Mouse (Mus musculus) adrenal gland, postnatal 14 days (tissue): ENCODE data around the gene Pkmyt1. TPM values are rescaled to one million over a fixed set of nuclear protein-coding genes. Genes with fewer than 3 reads are reported as not detected.

ENCODE experiments used
- DNase-seq: peaks from one replicate; pipeline ENCODE4 v3.0.0; 2021; ENCODE audit warnings: mixed read lengths
- total RNA-seq: library from RNA; stranded (reverse); gene quantifications from 2 replicates; pipeline ENCODE4 v1.2.3, GENCODE M21; 2021

Gene Pkmyt1
- total RNA-seq, 1 experiment from 2014 or later: 9.7 TPM

GRCm38 (mm10) chr17:23721886-23722285 is 4.2 kb upstream of the Pkmyt1 start:
- DNase-seq: peak; percentile 48

- DNase-seq: no peak
These were observed 3.6 kb upstream of the Pkmyt1 start, which contains the start of gene 1520401A03Rik for GRCm38 (mm10) chr17:23722376-23723125. Gene 1520401A03Rik (minus strand): TSS chr17:23722783.

- no peak for DNase-seq
These were observed 659 bp upstream of the Pkmyt1 start for GRCm38 (mm10) chr17:23725477-23725876.

GRCm38 (mm10) chr17:23726758-23727142 is 614 bp downstream of the Pkmyt1 start:
- DNase-seq: peak; percentile 91

- DNase-seq: no peak
These were observed 4.3 kb downstream of the Pkmyt1 start for GRCm38 (mm10) chr17:23730441-23730840.

- DNase-seq: no peak
These were observed 8.2 kb downstream of the Pkmyt1 start for GRCm38 (mm10) chr17:23734341-23734740.

- no peak for DNase-seq
These were observed 11.6 kb downstream of the Pkmyt1 start for GRCm38 (mm10) chr17:23737493-23738445.

- DNase-seq: no peak
These were observed 12.7 kb downstream of the Pkmyt1 start for GRCm38 (mm10) chr17:23738836-23739201.

GRCm38 (mm10) chr17:23739202-23740135 is 13.3 kb downstream of the Pkmyt1 start:
- no peak for DNase-seq

- DNase-seq: peak; percentile 95
These were observed 14.0 kb downstream of the Pkmyt1 start for GRCm38 (mm10) chr17:23740136-23740584.

- no peak for DNase-seq
These were observed 14.5 kb downstream of the Pkmyt1 start, which contains the start of gene Paqr4 for GRCm38 (mm10) chr17:23740598-23741021. Gene Paqr4 (minus strand): TSS chr17:23740867.

- DNase-seq: no peak
These were observed 15.4 kb downstream of the Pkmyt1 start for GRCm38 (mm10) chr17:23741359-23742209.

GRCm38 (mm10) chr17:23742210-23742793 is 16.2 kb downstream of the Pkmyt1 start:
- no peak for DNase-seq

- no peak for DNase-seq
These were observed 16.8 kb downstream of the Pkmyt1 start for GRCm38 (mm10) chr17:23742941-23743340.

GRCm38 (mm10) chr17:23744076-23744475 is 17.9 kb downstream of the Pkmyt1 start:
- peak; percentile 7 for DNase-seq

GRCm38 (mm10) chr17:23744651-23745050 is 18.5 kb downstream of the Pkmyt1 start:
- DNase-seq: peak; percentile 5

GRCm38 (mm10) chr17:23745301-23746251 is 19.4 kb downstream of the Pkmyt1 start, which contains the start of gene Kremen2:
Gene Kremen2 (minus strand): TSS chr17:23745833.
- DNase-seq: no peak

- DNase-seq: no peak
These were observed 20.2 kb downstream of the Pkmyt1 start for GRCm38 (mm10) chr17:23746311-23746710.

GRCm38 (mm10) chr17:23746767-23747166 is 20.6 kb downstream of the Pkmyt1 start:
- DNase-seq: no peak
